Mouse (Mus musculus): ENCODE measurements at regions not wholly inside any gene's neighbourhood (a gene's known extent, or its start where the extent isn't known, plus 50 kb on each side); places are given as distances from the start of the nearest gene placed in this dataset.

- no peak for TF ChIP-seq CTCF (IDR thresholded peaks at IDR 0.05; ENCODE audit: borderline replicate concordance, control insufficient read depth, extremely low read depth, insufficient read depth, low read length, poor library complexity)
- TF ChIP-seq POLR2A (IDR thresholded peaks at IDR 0.05; ENCODE audit: control insufficient read depth, extremely low read depth, insufficient read depth, low read length, poor library complexity), result no peak
Measured at GRCm38 (mm10) chr2:79151610-79152009, 103.6 kb upstream of the Itga4 start.
